Mouse (Mus musculus) heart, postnatal 0 days (tissue): ENCODE data around the gene H2-Ke6.

Experiments used
- CTCF ChIP-seq: IDR thresholded peaks from 2 replicates; pipeline ENCODE4 v1.5.1; 2016; ENCODE audit warnings: antibody characterized with exemption, control low read depth, low read depth
- EP300 ChIP-seq: IDR thresholded peaks from 2 replicates; pipeline ENCODE4 v1.6.1; 2016; ENCODE audit warnings: antibody characterized with exemption, low read depth

DNA sequence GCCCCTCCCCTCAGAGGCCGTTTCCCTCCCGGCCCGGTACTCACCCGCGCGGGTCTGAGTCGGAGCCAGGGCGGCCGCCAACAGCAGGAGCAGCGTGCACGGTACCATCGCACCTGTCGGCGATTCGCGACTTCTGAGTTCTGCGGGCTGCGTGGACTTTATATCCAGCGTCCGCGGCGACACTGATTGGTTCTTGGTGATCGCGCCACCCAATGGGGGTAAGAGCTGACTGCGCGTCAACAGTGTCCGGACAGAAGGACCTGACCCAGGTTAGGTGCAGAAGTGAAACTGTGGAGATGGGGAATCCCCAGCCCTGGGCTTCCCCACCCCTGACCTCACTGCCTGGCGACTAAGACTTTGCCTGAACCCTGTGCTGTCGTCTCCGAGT, 27.7 kb downstream of the H2-Ke6 start, which contains the start of gene H2-K1:
- TF ChIP-seq CTCF (no peak), EP300 (no peak)
